Mouse (Mus musculus) induced T-regulatory cell, adult 2 months (primary cell): Measurements from ENCODE around the gene Fxyd3.

Experiments used
- DNase-seq: peaks from one replicate; pipeline ENCODE4 v3.0.0-alpha.2; 2012; ENCODE audit warnings: low read depth

Fxyd3 gene

DNA sequence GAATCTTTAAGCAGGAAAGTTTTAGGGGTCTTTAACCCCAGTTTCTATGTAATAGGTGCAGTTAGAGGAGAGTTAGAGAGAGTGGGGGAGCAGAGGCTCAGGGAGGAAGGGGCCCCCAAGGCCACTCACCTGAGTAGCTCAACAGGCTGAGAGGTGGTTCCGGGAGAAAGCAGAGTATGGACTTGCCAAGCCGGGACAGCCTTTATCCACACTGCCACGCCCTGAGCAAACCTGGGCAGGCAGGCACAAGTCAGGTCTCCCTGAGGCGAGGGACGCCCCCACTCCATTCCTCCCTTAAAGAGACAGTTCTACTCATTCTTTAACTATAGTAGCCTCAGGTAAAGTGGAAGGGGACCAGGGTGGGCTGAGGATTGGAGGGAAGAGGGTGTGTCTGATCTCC, at the start of gene Fxyd3:
TSS of gene Fxyd3 (minus strand) at position 213 of the 400 bp plus-strand sequence.
- no peak for DNase-seq

GRCm38 (mm10) chr7:31125116-31125515, 48.6 kb upstream of the Fxyd3 start:
- DNase-seq: no peak

GRCm38 (mm10) chr7:31124381-31124780, 47.9 kb upstream of the Fxyd3 start:
- no peak for DNase-seq

GRCm38 (mm10) chr7:31123697-31124096, 47.2 kb upstream of the Fxyd3 start:
- no peak for DNase-seq

GRCm38 (mm10) chr7:31122641-31123631, 46.4 kb upstream of the Fxyd3 start:
- DNase-seq: no peak

GRCm38 (mm10) chr7:31119556-31119955, 43.1 kb upstream of the Fxyd3 start:
- DNase-seq: no peak

- DNase-seq: no peak
Measured at GRCm38 (mm10) chr7:31118486-31118885, 42.0 kb upstream of the Fxyd3 start.

- DNase-seq: no peak
Measured at GRCm38 (mm10) chr7:31117465-31117864, 41.0 kb upstream of the Fxyd3 start.

GRCm38 (mm10) chr7:31116721-31117145, 40.2 kb upstream of the Fxyd3 start:
- DNase-seq: no peak

- no peak for DNase-seq
Measured at GRCm38 (mm10) chr7:31115587-31116043, 39.1 kb upstream of the Fxyd3 start.

DNA sequence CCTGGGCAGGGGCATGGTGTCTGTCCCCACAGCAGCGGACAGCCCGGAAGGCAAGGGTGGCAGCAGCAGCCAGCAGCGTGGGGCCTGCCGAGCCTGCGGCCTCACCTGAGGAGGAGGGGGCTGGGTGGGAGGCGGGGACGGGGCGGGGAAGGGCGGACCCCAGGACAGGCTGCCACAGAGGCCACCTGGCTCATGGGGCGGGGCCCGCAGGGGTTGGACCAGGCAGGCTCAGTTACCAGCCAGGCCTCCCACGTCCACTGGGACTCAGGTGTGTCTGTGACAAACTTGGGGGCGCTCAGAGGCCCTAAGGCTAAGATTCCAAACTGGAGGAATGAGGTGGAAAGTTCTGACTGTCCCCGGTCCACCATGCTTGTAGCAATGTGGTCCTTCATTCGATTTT, 38.7 kb upstream of the Fxyd3 start, which contains the start of gene Hpn:
TSS of gene Hpn (minus strand) at position 109 of the 400 bp plus-strand sequence.
- DNase-seq: no peak

GRCm38 (mm10) chr7:31114646-31115045, 38.1 kb upstream of the Fxyd3 start:
- no peak for DNase-seq

DNA sequence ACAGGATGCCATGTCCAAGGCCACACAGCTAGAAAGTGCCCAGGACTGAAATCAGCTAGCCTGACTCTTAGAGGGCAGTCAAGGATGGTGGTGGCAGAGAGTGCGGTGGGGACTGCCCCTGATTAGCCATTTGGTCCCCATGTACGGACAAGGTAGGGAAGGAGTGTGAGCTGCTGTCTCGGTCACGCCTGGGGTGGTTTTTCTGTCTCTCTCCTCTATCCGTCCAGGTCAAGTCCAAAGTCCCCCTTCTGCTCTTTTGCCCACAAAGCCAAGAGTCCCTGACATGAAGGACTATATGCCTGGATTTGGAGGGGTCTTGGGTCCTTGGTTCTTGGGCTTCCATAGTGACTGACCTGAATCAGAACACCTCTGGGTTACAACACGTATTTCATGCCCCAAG, 37.3 kb upstream of the Fxyd3 start:
- no peak for DNase-seq

DNA sequence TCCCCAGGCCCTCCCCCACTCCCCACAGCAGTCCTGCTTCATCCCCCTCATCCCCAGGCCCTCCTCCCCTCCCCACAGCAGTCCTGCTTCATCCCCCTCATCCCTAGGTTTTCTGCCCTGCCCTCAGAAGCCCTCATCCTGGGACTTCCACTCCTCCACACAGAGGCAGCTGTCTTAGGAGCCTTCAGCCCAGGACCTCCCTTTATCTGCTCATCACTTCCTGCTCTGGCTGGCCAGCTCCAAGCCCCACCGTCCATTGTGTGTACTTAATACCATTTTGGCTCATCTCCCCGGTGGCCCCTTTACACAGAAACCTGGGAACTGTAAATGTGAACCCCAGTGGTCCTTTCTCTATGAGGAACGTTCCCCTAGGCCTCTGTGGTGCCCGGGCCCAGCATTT, 35.5 kb upstream of the Fxyd3 start:
- no peak for DNase-seq

GRCm38 (mm10) chr7:31110861-31111385, 34.4 kb upstream of the Fxyd3 start:
- DNase-seq: peak; percentile 88

- DNase-seq: no peak
Measured at GRCm38 (mm10) chr7:31109796-31110195, 33.3 kb upstream of the Fxyd3 start.

GRCm38 (mm10) chr7:31109091-31109490, 32.6 kb upstream of the Fxyd3 start:
- DNase-seq: no peak

GRCm38 (mm10) chr7:31107781-31108180, 31.3 kb upstream of the Fxyd3 start:
- DNase-seq: no peak

DNA sequence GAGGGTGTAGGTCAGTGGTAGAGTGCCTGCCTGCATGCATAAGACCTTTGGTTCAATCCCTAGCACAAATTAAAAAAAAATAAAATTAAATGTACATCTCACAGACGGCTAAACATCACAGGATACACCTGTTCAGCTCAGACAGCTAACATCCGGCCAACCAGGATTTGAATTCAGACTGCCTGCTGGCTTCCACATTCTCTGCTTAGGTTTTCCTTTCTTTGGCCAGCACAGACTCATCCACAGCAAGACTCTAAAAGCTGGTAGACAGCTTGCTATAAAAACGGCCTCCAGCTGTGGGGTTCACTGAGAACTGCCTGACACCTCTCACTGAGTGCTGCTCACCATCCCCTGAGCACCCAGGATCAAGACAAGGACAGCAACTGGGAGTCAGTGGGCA, 29.7 kb upstream of the Fxyd3 start:
- no peak for DNase-seq

DNA sequence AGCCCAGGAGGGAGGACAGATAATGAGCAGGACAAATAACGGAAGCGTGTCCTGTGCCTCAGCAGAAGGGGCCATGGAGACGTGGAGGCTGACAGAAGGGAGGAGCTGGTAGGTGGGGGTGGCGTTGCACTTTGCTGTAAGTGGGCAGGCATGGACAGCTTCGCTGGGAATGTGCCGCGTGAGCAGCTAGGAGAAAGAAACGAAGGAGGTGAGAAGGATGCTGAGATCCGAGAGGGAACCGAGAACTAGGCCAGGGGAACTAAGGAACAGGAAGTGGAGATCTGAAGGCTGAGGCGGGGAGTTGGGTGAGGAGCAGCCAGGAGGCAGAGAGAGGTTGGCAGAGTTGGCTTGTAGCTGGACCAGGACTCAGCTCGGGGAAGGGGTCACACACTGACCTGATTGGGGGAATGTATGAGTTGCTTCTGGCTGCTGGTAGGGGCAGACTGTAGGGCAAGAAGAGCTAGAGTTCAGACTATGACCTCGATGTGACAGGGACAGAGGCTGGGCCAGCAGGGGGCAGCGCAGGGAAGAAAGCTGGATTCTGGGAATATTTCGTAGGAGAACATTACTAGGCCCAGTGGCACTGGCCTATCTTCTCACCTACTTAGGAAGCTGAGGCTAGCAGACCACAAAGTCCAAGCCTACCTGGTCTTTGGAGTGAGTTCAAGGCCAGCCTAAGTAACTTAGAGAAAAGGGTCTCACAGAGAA, 28.7 kb upstream of the Fxyd3 start:
- no peak for DNase-seq

DNA sequence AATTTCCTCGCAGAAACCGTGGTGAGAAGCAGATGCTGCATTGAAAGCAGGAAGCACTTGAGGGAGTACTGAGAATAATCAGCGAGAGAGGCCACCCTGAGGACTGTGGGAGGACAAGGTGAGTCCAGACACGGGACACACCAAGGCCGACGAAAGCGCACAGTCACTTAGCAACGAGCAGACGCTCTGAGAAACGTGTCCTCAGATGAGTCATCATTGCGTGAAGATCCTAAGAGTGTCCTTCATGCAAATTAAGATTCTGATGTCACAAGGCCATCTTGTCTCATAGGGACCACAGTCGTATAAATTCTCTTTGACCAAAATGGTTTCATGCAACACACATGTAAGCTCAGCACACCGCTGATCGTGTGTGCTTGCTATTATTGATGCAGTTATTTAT, 24.3 kb upstream of the Fxyd3 start:
- DNase-seq: peak; percentile 56

DNA sequence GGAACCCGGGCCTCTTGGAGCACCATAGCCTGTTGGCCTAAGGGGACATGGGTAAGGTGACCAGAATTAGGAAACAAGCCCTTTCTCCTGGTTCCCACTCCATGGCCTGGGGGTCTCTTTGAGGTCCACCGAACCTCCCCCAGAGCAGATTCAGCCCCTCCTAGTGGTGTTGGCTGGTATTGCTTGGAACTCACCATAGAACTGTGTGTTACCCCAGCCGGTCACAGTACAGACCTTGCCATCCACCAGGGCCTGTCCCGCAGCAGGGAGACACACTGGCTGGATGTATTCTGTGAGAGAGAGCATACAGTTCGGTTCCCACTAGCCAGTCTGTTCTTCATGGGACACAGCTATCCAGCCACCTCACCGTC, 23.1 kb upstream of the Fxyd3 start:
- DNase-seq: peak; percentile 37
